Mouse (Mus musculus) left cerebral cortex, adult 8-10 months (tissue): ENCODE results near the gene Slc36a1. TPM values are rescaled to one million over a fixed set of nuclear protein-coding genes. Genes with fewer than 3 reads are reported as not detected.

Experiments used
- DNase-seq, 2 experiments: peaks; one replicate each; pipeline ENCODE4 v3.0.0; 2022; ENCODE audit warnings: low spot score in 2 of 2
- total RNA-seq, 4 experiments: library from RNA; stranded (reverse); gene quantifications; 2 replicates each; pipeline ENCODE4 v1.2.4; 2022

The Slc36a1 gene
- total RNA-seq: 10 to 100 TPM; 60.6 to 68.7 (median 64.5) TPM

GRCm38 (mm10) chr11:55204159-55204596, at the start of gene Slc36a1:
Gene Slc36a1 (plus strand): TSS chr11:55204350.
- DNase-seq: peak; percentile 88 to 92

- no peak for DNase-seq
Measured at GRCm38 (mm10) chr11:55154398-55155069, 49.6 kb upstream of the Slc36a1 start.

GRCm38 (mm10) chr11:55155070-55155421, 49.1 kb upstream of the Slc36a1 start:
- DNase-seq: no peak

GRCm38 (mm10) chr11:55158785-55159359, 45.3 kb upstream of the Slc36a1 start:
- peak; percentile 33 to 77 for DNase-seq

GRCm38 (mm10) chr11:55162670-55163069, 41.5 kb upstream of the Slc36a1 start:
- DNase-seq: peak; percentile 13 to 60

- DNase-seq: peak in 1 of 2 experiments; percentile 34
Measured at GRCm38 (mm10) chr11:55164723-55165122, 39.4 kb upstream of the Slc36a1 start.

- DNase-seq: no peak
Measured at GRCm38 (mm10) chr11:55165748-55166147, 38.4 kb upstream of the Slc36a1 start.

GRCm38 (mm10) chr11:55168504-55168903, 35.6 kb upstream of the Slc36a1 start:
- DNase-seq: no peak

GRCm38 (mm10) chr11:55168914-55169313, 35.2 kb upstream of the Slc36a1 start:
- no peak for DNase-seq

GRCm38 (mm10) chr11:55170501-55170900, 33.6 kb upstream of the Slc36a1 start:
- DNase-seq: no peak

GRCm38 (mm10) chr11:55178830-55179229, 25.3 kb upstream of the Slc36a1 start:
- no peak for DNase-seq

- no peak for DNase-seq
Measured at GRCm38 (mm10) chr11:55179856-55180255, 24.3 kb upstream of the Slc36a1 start.

- DNase-seq: no peak
Measured at GRCm38 (mm10) chr11:55183124-55183523, 21.0 kb upstream of the Slc36a1 start.

- DNase-seq: no peak
Measured at GRCm38 (mm10) chr11:55184246-55184645, 19.9 kb upstream of the Slc36a1 start.

- no peak for DNase-seq
Measured at GRCm38 (mm10) chr11:55184733-55185291, 19.3 kb upstream of the Slc36a1 start, which contains the start of gene Slc36a2. Gene Slc36a2 (minus strand): TSS chr11:55185077.

- DNase-seq: no peak
Measured at GRCm38 (mm10) chr11:55187292-55187691, 16.9 kb upstream of the Slc36a1 start.

- DNase-seq: no peak
Measured at GRCm38 (mm10) chr11:55187777-55188176, 16.4 kb upstream of the Slc36a1 start.

- DNase-seq: no peak
Measured at GRCm38 (mm10) chr11:55190216-55190615, 13.9 kb upstream of the Slc36a1 start.

GRCm38 (mm10) chr11:55197086-55197485, 7.1 kb upstream of the Slc36a1 start:
- no peak for DNase-seq

- DNase-seq: no peak
Measured at GRCm38 (mm10) chr11:55197740-55198510, 6.2 kb upstream of the Slc36a1 start.

GRCm38 (mm10) chr11:55204602-55205001, 452 bp downstream of the Slc36a1 start:
- DNase-seq: peak in 1 of 2 experiments; percentile 32
